Mouse (Mus musculus): Measurements from ENCODE around the gene Kansl3.

- no peak for TF ChIP-seq POLR2A (IDR thresholded peaks at IDR 0.05; ENCODE audit: insufficient read depth, low read depth, low read length)
- no peak for TF ChIP-seq CTCF (IDR thresholded peaks at IDR 0.05)
- TF ChIP-seq EP300 (IDR thresholded peaks at IDR 0.05; ENCODE audit: insufficient read depth, low read depth, low read length), result no peak
Observed at GRCm38 (mm10) chr1:36397041-36397440, 28.1 kb upstream of the Kansl3 start.
